Mouse (Mus musculus) midbrain, embryonic 12.5 days (tissue): ENCODE results near the gene Srsf2. TPM values are rescaled to one million over a fixed set of nuclear protein-coding genes. Genes with fewer than 3 reads are reported as not detected.

Source experiments
- ATAC-seq: fragments of 200-750 bp; cut with Nextera tagmentation; 2 replicates; pipeline ENCODE4 v1.8.0; 2017; ENCODE audit warnings: low read depth, moderate TSS enrichment, moderate library complexity; ENCODE audit not compliant: low FRiP score
- H3K27ac ChIP-seq: fragments of 300-500 bp; sonication (generic); replicated peaks from 2 replicates; pipeline ENCODE4 v1.5.1; 2016; ENCODE audit warnings: mild to moderate bottlenecking
- H3K27me3 ChIP-seq: fragments of 300-500 bp; sonication (generic); 2 replicates; pipeline ENCODE4 v1.6.1; 2016; ENCODE audit warnings: mild to moderate bottlenecking
- H3K36me3 ChIP-seq: fragments of 300-500 bp; sonication (generic); 2 replicates; pipeline ENCODE4 v1.6.1; 2016
- H3K4me1 ChIP-seq: fragments of 300-500 bp; sonication (generic); 2 replicates; pipeline ENCODE4 v1.6.1; 2016
- H3K4me2 ChIP-seq: fragments of 300-500 bp; sonication (generic); replicated peaks from 2 replicates; pipeline ENCODE4 v1.6.1; 2016; ENCODE audit warnings: mild to moderate bottlenecking, moderate library complexity
- H3K4me3 ChIP-seq: fragments of 300-500 bp; sonication (generic); 2 replicates; pipeline ENCODE4 v1.5.1; 2016; ENCODE audit warnings: mild to moderate bottlenecking
- H3K9ac ChIP-seq: fragments of 300-500 bp; sonication (generic); replicated peaks from 2 replicates; pipeline ENCODE4 v1.6.1; 2016; ENCODE audit warnings: mild to moderate bottlenecking, moderate library complexity
- H3K9me3 ChIP-seq: fragments of 300-500 bp; sonication (generic); 2 replicates; pipeline ENCODE4 v1.6.1; 2016; ENCODE audit warnings: mild to moderate bottlenecking
- WGBS: fragments of 180-500 bp; shearing (Covaris S2); methylation state at CpG from one replicate; pipeline ENCODE4 v1.1.7; 2016; 5-methylcytosine and 5-hydroxymethylcytosine counted together
- polyA plus RNA-seq: library from polyadenylated mRNA; unstranded; fragments of >200 nt; fragmentation: Nextera tagmentation; extraction: Ambion mirVana; gene quantifications from 2 replicates; pipeline ENCODE4 v1.2.1, GENCODE M21; 2016

Srsf2 gene
- polyA plus RNA-seq, 1 experiment from 2014 or later: 848 TPM

- Histone ChIP-seq H3K4me1 (peaks cover 69% of the 10 kb centered on the region), H3K36me3 (no peaks in the 10 kb centered on the region), H3K27me3 (peaks cover 3% of the 10 kb centered on the region), H3K4me2 (peak overlapping the region; percentile 55), H3K27ac (peak overlapping the region; percentile 98), H3K9me3 (no peaks in the 10 kb centered on the region), H3K9ac (peak overlapping the region; percentile 59), H3K4me3 (peak overlapping the region; percentile 34)
- 2% methylated on average over 31 of the region's 32 CpGs for WGBS
- peak; percentile 90 for ATAC-seq
Observed at GRCm38 (mm10) chr11:116810983-116811901, 41.7 kb downstream of the Srsf2 start.

- ATAC-seq: no peak
- Histone ChIP-seq H3K4me1 (peaks cover 63% of the 10 kb centered on the region), H3K4me3 (peak overlapping the region; percentile 34; the same call in 1 of the 2 replicates), H3K27ac (peak overlapping the region; percentile 98), H3K36me3 (no peaks in the 10 kb centered on the region), H3K27me3 (peaks cover 3% of the 10 kb centered on the region), H3K4me2 (peak overlapping the region; percentile 55), H3K9ac (peak overlapping the region; percentile 59), H3K9me3 (no peaks in the 10 kb centered on the region)
- 36% methylated on average over 11 of the region's 11 CpGs for WGBS
Observed at GRCm38 (mm10) chr11:116810528-116810927, 42.4 kb downstream of the Srsf2 start.

GRCm38 (mm10) chr11:116809520-116809919 is 43.4 kb downstream of the Srsf2 start:
- Histone ChIP-seq H3K27me3 (peaks cover 3% of the 10 kb centered on the region), H3K27ac (peak overlapping the region; percentile 98; the same call in 1 of the 2 replicates), H3K4me3 (no peak overlapping the region), H3K9me3 (no peaks in the 10 kb centered on the region), H3K36me3 (no peaks in the 10 kb centered on the region), H3K9ac (no peak overlapping the region), H3K4me2 (no peak overlapping the region), H3K4me1 (peaks cover 54% of the 10 kb centered on the region)
- no peak for ATAC-seq
- 79% methylated on average over 8 of the region's 8 CpGs for WGBS

- H3K36me3 ChIP-seq: 0 out of 2 replicates have a peak, but pooled peaks cover 2% of the 10 kb centered on the region
- H3K4me1 ChIP-seq: peaks cover 47% of the 10 kb centered on the region
- no peak overlapping the region for H3K9ac ChIP-seq
- no peak for ATAC-seq
- no peak overlapping the region for H3K4me2 ChIP-seq
- no peak overlapping the region for H3K4me3 ChIP-seq
- peaks cover 3% of the 10 kb centered on the region for H3K27me3 ChIP-seq
- WGBS: 76% methylated on average over 11 of the region's 11 CpGs
- no peaks in the 10 kb centered on the region for H3K9me3 ChIP-seq
- H3K27ac ChIP-seq: peak overlapping the region; percentile 2; the same call in 1 of the 2 replicates
Observed at GRCm38 (mm10) chr11:116808811-116809395, 44.0 kb downstream of the Srsf2 start.

GRCm38 (mm10) chr11:116807938-116808606 is 44.8 kb downstream of the Srsf2 start:
- Histone ChIP-seq H3K4me2 (no peak overlapping the region), H3K36me3 (0 out of 2 replicates have a peak, but pooled peaks cover 2% of the 10 kb centered on the region), H3K4me3 (no peak overlapping the region), H3K4me1 (peaks cover 39% of the 10 kb centered on the region), H3K27me3 (peaks cover 3% of the 10 kb centered on the region), H3K9ac (no peak overlapping the region), H3K27ac (peak overlapping the region; percentile 2), H3K9me3 (no peaks in the 10 kb centered on the region)
- 27% methylated on average over 7 of the region's 7 CpGs for WGBS
- ATAC-seq: no peak

- Histone ChIP-seq H3K4me2 (no peak overlapping the region), H3K4me1 (peaks cover 34% of the 10 kb centered on the region), H3K27ac (no peak overlapping the region), H3K27me3 (peaks cover 3% of the 10 kb centered on the region), H3K36me3 (0 out of 2 replicates have a peak, but pooled peaks cover 2% of the 10 kb centered on the region), H3K9me3 (no peaks in the 10 kb centered on the region), H3K9ac (no peak overlapping the region), H3K4me3 (no peak overlapping the region)
- WGBS: 85% methylated on average over 2 of the region's 3 CpGs
- no peak for ATAC-seq
Observed at GRCm38 (mm10) chr11:116807526-116807925, 45.4 kb downstream of the Srsf2 start.

- H3K27me3 ChIP-seq: peaks cover 3% of the 10 kb centered on the region
- no peak overlapping the region for H3K4me3 ChIP-seq
- 65% methylated on average over 7 of the region's 7 CpGs for WGBS
- peaks cover 30% of the 10 kb centered on the region for H3K4me1 ChIP-seq
- no peak overlapping the region for H3K4me2 ChIP-seq
- H3K9me3 ChIP-seq: no peaks in the 10 kb centered on the region
- H3K9ac ChIP-seq: no peak overlapping the region
- ATAC-seq: no peak
- H3K27ac ChIP-seq: no peak overlapping the region
- H3K36me3 ChIP-seq: 0 out of 2 replicates have a peak, but pooled peaks cover 2% of the 10 kb centered on the region
Observed at GRCm38 (mm10) chr11:116807116-116807515, 45.8 kb downstream of the Srsf2 start.

- Histone ChIP-seq H3K4me1 (peaks cover 23% of the 10 kb centered on the region), H3K4me2 (no peak overlapping the region), H3K4me3 (no peak overlapping the region), H3K36me3 (0 out of 2 replicates have a peak, but pooled peaks cover 2% of the 10 kb centered on the region), H3K27me3 (peaks cover 3% of the 10 kb centered on the region), H3K9me3 (no peaks in the 10 kb centered on the region), H3K9ac (no peak overlapping the region), H3K27ac (no peak overlapping the region)
- ATAC-seq: no peak
- WGBS: 86% methylated on average over 15 of the region's 15 CpGs
Observed at GRCm38 (mm10) chr11:116806136-116807071, 46.5 kb downstream of the Srsf2 start.

- H3K27ac ChIP-seq: no peak overlapping the region
- no peaks in the 10 kb centered on the region for H3K27me3 ChIP-seq
- H3K4me1 ChIP-seq: no peaks in the 10 kb centered on the region
- no peaks in the 10 kb centered on the region for H3K9me3 ChIP-seq
- no peak for ATAC-seq
- H3K36me3 ChIP-seq: 0 out of 2 replicates have a peak, but pooled peaks cover 2% of the 10 kb centered on the region
- no peak overlapping the region for H3K4me3 ChIP-seq
- WGBS: 92% methylated on average over 5 of the region's 5 CpGs
- no peak overlapping the region for H3K4me2 ChIP-seq
- no peak overlapping the region for H3K9ac ChIP-seq
Observed at GRCm38 (mm10) chr11:116802709-116803108, 50.2 kb downstream of the Srsf2 start.

GRCm38 (mm10) chr11:116801106-116801505 is 51.8 kb downstream of the Srsf2 start:
- H3K9ac ChIP-seq: no peak overlapping the region
- H3K4me1 ChIP-seq: no peaks in the 10 kb centered on the region
- no peaks in the 10 kb centered on the region for H3K27me3 ChIP-seq
- ATAC-seq: no peak
- no peak overlapping the region for H3K4me3 ChIP-seq
- H3K36me3 ChIP-seq: 0 out of 2 replicates have a peak, but pooled peaks cover 2% of the 10 kb centered on the region
- H3K27ac ChIP-seq: no peak overlapping the region
- H3K4me2 ChIP-seq: no peak overlapping the region
- H3K9me3 ChIP-seq: no peaks in the 10 kb centered on the region
- 79% methylated on average over 5 of the region's 5 CpGs for WGBS
